Mouse (Mus musculus) limb, embryonic 11.5 days (tissue): ENCODE results near the gene Tacr3. TPM values are rescaled to one million over a fixed set of nuclear protein-coding genes. Genes with fewer than 3 reads are reported as not detected.

Experiments used
- ATAC-seq: fragments of 200-750 bp; cut with Nextera tagmentation; 2 replicates; pipeline ENCODE4 v1.8.0; 2017; ENCODE audit warnings: low read depth; ENCODE audit not compliant: insufficient number of reproducible peaks, low FRiP score, low TSS enrichment
- DNase-seq: peaks from one replicate; pipeline ENCODE4 v3.0.0-alpha.2; 2015; ENCODE audit warnings: low spot score
- H3K27ac ChIP-seq: fragments of 300-500 bp; sonication (generic); replicated peaks from 2 replicates; pipeline ENCODE4 v1.5.1; 2014; ENCODE audit warnings: low read depth, mild to moderate bottlenecking, low read length
- H3K27me3 ChIP-seq: fragments of 300-500 bp; sonication (generic); 2 replicates; pipeline ENCODE4 v1.6.1; 2014; ENCODE audit warnings: mild to moderate bottlenecking, low read length, mixed read lengths; ENCODE audit not compliant: control insufficient read depth, insufficient read depth
- H3K36me3 ChIP-seq: fragments of 300-500 bp; sonication (generic); 2 replicates; pipeline ENCODE4 v1.6.1; 2014; ENCODE audit warnings: mild to moderate bottlenecking, low read length, moderate library complexity, mixed read lengths; ENCODE audit not compliant: control insufficient read depth, insufficient read depth
- H3K4me1 ChIP-seq: fragments of 300-500 bp; sonication (generic); 2 replicates; pipeline ENCODE4 v1.6.1; 2014; ENCODE audit warnings: low read length, mixed read lengths; ENCODE audit not compliant: control insufficient read depth, insufficient read depth
- H3K4me2 ChIP-seq: fragments of 300-500 bp; sonication (generic); 2 replicates; pipeline ENCODE4 v1.6.1; 2014; ENCODE audit warnings: low read depth, mild to moderate bottlenecking, moderate library complexity; ENCODE audit not compliant: severe bottlenecking
- H3K4me3 ChIP-seq: fragments of 300-500 bp; sonication (generic); 2 replicates; pipeline ENCODE4 v1.5.1; 2014; ENCODE audit warnings: low read depth, low read length
- H3K9ac ChIP-seq: fragments of 300-500 bp; sonication (generic); 2 replicates; pipeline ENCODE4 v1.6.1; 2014; ENCODE audit warnings: mild to moderate bottlenecking, low read length
- H3K9me3 ChIP-seq: fragments of 300-500 bp; sonication (generic); 2 replicates; pipeline ENCODE4 v1.6.1; 2016; ENCODE audit warnings: low read length; ENCODE audit not compliant: control insufficient read depth
- WGBS: fragments of 180-500 bp; shearing (Covaris S2); extraction: QIAGEN DNeasy Blood & Tissue Kit; methylation state at CpG from one replicate; pipeline ENCODE4 v1.1.7; 2014; 5-methylcytosine and 5-hydroxymethylcytosine counted together
- polyA plus RNA-seq: library from polyadenylated mRNA; unstranded; fragments of >200 nt; fragmentation: Nextera tagmentation; extraction: Ambion mirVana; gene quantifications from 2 replicates; pipeline ENCODE4 v1.2.1, GENCODE M21; 2014

The Tacr3 gene
- polyA plus RNA-seq, 1 experiment from 2014 or later, result 0.35 TPM

- Histone ChIP-seq H3K27ac (no peak overlapping the region), H3K4me2 (no peak overlapping the region), H3K36me3 (no peaks in the 10 kb centered on the region), H3K9ac (no peak overlapping the region), H3K9me3 (no peaks in the 10 kb centered on the region), H3K4me3 (no peak overlapping the region), H3K4me1 (no peaks in the 10 kb centered on the region), H3K27me3 (no peaks in the 10 kb centered on the region)
- no peak for DNase-seq
- WGBS, result 83% methylated on average over 6 of the region's 6 CpGs
- ATAC-seq, result no peak
Measured at GRCm38 (mm10) chr3:134963461-134963860, 134.7 kb downstream of the Tacr3 start.

- Histone ChIP-seq H3K27me3 (no peaks in the 10 kb centered on the region), H3K36me3 (no peaks in the 10 kb centered on the region), H3K4me2 (no peak overlapping the region), H3K4me1 (no peaks in the 10 kb centered on the region), H3K4me3 (no peak overlapping the region), H3K9me3 (no peaks in the 10 kb centered on the region), H3K9ac (no peak overlapping the region), H3K27ac (no peak overlapping the region)
- no peak for ATAC-seq
- no peak for DNase-seq
- 56% methylated on average over 3 of the region's 3 CpGs for WGBS
Measured at GRCm38 (mm10) chr3:134978902-134979301, 150.1 kb downstream of the Tacr3 start.

GRCm38 (mm10) chr3:134980140-134980539 lies 151.3 kb downstream of the Tacr3 start:
- H3K4me2 ChIP-seq, result no peak overlapping the region
- H3K4me3 ChIP-seq, result no peak overlapping the region
- no peak overlapping the region for H3K27ac ChIP-seq
- H3K36me3 ChIP-seq, result no peaks in the 10 kb centered on the region
- no peak overlapping the region for H3K9ac ChIP-seq
- H3K4me1 ChIP-seq, result no peaks in the 10 kb centered on the region
- ATAC-seq (no peak), DNase-seq (no peak)
- no peaks in the 10 kb centered on the region for H3K9me3 ChIP-seq
- no peaks in the 10 kb centered on the region for H3K27me3 ChIP-seq
- 60% methylated on average over 3 of the region's 3 CpGs for WGBS
